Mouse (Mus musculus) thymus, postnatal 4 days (tissue): Measurements from ENCODE around the gene Myl4.

Experiments used
- DNase-seq: peaks from one replicate; pipeline ENCODE4 v3.0.0; 2021

Myl4 gene

DNA sequence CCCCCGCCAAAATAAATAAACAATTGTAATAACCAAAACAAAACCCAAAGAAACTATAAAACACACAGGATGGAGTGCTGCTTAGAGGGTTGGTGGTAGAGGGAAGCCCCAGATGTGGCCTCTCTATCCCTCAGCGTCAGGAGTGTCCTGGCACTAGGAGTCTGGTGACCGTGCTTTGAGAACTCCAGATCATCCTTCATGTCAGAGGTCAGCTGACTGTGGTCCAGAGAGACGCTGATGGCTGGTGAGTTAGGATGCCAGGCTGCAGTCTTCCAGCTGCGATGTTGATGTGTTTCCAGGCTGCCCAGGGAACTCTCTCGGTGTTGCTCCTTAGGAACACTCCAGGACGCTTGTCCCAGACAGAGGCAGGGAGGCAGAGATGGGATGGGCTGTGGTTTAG lies 21.6 kb downstream of the Myl4 start:
- no peak for DNase-seq

DNA sequence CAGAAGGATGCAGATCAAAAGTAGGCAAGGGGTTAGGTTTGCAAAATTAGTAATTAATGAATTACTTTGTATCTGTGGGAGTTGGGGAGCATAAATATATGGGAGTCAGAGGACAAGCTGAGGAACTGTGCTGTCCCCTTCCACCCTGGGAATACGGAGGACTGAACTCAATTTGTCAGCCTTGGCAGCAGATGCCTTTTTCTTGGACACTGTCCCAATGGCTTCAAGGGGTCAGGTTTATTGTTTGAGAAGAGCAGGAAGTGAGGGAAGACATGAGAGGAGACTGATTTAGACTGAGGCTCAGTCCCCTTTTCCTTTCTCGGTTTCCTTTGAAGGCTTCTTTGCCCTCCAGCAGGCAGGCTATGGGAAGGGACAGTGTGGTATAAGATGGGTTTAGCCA lies 22.1 kb downstream of the Myl4 start:
- no peak for DNase-seq

DNA sequence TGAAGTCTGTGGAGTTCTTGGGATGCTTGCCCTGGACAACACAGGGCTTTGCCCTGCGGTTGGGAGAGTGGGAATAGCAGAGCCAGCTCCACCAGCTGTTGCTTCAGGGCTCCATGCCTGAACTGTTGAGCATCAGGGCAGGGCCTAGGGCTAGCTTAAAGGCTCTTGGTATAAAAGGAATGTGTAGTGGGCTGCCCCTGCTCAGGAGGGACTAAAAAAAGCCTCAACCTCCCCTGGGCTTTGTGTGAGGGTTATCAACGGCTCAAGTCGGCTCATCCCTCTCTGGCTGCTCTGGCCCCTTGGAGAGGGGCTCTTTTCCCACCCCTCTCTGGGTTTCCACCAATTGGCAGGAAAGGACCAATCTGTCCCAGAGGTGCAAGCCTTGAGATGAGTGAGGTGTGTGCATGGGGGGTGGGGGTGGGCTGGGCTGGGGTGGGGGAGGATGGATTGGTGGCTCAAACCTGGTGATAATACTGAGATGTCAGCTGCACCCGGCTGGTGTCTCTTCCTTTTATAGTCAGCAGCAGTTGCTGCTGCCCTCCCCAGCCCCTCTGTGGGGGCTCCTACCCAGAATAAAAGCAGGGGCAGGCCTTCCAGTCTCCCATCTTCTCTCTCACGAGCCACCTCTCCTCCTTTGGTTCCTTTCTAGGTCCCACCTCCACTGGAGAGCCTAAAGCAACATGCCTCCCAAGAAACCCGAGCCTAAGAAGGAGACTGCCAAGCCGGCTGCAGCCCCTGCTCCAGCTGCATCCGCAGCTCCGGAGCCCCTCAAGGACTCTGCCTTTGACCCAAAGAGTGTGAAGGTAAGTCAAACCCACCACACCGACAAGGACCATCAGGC lies 26.5 kb downstream of the Myl4 start:
- no peak for DNase-seq

DNA sequence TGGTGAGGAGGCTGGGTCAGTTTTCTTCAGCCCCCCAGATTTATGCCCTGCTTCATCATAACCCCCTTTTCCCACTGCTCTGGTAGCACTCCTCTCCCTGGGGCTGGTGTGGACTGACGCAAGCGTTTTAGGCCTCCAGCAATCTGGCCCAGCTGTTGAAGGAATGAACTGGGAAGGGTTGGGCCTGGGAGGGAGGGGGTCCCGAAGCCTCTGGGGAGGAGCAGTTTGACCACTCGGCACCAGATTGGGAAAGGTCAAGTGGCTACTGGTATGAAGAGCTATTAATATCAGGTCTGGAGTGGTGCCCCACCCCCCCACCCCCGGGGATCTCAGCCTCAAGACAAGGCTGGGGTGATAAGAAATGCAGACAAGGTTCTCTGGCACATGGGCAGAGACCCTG lies 27.6 kb downstream of the Myl4 start:
- DNase-seq, result no peak

DNA sequence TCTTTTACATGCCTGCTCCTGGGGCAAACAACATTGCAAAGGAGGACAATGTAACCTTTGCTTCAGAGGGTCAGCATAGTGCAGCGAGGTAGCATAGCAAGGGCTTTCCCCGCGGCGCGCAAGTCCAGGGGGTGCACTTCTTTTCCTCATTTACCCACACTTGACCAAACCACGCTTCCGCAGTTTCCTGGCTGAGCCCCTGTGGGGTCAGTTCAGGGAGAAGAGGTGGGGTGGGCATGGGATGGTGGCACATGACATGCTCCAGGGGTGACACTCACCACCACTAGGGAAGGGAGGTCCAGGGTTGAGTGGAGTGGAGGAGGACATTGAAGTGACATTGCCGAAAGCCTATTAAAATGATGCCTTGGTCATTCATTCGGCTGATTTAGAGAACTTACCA lies 28.6 kb downstream of the Myl4 start:
- DNase-seq, result no peak

DNA sequence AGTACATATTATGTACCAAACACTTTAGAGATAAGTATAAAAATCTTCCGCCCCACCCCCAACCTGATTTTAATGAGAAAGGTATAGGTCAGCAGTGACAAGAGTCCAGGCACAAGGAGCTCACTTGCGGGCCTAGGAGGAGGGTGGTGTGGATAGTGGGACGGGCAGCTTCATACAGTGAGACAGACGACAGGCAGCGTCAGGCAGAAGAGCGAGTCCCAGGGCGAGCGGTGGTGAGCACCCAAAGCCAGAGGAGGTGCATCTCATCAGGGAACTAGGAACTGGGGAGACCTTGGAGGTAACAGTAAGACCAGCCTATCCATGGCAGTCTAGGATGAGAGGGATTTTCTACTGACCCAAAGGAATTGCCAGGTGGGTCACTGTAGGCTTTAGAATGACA lies 29.1 kb downstream of the Myl4 start:
- DNase-seq, result no peak

DNA sequence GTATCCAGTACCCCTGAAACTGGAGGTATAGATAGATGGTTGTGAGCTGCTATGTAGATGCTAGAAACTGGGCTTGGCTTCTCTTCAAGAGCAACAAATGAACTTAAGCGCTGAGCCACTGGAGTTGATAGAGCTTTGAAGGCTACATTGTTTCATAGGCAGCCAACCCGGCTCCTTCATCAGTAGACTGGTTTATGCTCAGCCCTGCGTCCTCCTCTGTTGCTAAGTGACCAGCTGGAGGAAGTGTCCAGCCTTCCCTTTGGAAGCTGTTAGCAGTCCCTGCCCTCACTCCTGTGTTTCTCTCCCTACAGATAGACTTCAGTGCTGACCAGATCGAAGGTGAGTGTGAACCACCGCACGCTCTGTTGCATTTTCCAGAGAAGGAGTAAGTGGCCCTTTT lies 29.6 kb downstream of the Myl4 start:
- DNase-seq, result no peak

DNA sequence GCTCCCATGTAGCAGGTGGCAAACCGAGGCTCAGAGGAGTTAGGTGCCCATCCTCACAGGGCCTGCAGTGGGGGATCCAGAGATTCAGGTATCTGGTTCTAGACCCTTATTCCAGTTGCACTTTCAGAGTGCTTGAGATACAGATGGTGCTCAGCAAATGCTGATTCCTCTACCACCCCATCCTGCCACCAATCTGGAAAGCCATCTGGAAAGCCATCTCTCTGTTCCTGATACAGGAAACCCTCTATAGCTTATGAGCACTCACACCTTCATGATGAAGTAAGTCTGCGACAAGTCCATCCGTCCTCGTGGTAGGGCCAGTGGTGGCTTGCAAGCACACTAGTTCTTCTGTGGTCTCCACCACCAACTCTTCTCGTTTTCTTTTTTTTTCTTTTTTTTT lies 30.1 kb downstream of the Myl4 start:
- no peak for DNase-seq

DNA sequence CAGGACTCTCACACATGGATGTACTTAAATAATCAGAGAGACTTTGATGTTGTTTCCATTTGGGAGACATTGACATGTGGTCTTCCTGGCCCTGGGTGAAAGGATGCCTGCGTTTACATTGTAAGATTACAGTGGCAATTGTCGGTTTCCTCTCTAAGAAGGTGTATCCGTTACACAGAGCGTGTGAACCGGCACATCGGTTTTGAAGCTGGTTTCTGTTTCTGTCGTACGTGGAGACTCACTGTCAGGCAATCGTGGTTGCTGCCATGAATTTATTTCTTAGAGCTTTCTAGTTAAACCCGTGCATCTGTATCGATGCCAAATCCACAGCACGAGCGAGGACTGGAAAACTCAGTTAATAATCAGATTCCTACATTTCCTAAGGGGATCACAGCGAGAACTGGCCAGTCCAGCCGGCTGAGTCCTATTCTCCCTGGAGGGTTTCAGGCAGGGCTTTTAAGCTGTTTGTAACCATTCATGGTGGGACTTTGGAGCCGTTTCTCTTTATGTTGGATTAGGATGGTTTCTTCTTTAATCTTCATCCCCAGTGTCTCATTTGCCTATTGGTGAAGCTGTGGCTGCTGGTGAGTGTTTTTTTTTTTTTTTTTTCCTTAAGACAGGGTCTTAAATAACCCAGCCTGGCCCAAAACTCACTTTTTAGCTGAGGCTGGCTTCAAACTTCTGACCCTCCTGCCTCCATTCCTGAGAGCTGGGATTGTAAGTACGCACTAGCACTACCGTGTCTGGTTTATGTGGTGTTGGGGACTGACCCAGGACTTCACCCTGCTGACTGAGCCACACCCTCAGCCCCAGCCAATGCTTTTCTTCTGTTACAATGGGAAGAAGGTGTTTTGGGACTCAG lies 31.2 kb downstream of the Myl4 start:
- DNase-seq, result peak; percentile 50

DNA sequence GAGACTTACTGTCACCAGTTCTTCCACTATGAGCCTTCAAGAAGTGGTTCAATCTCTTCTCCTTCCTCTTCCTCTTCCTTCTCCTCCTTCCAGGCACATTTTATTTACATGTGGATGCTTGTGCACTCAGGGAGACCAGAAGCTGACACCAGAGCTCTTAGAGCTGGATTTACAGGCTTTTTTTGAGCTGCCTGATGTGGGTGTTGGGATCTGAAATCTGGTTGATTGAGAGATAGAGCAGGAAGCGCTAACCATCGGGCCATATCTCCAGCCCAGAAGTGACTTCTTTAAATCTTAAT lies 31.8 kb downstream of the Myl4 start:
- DNase-seq, result no peak

DNA sequence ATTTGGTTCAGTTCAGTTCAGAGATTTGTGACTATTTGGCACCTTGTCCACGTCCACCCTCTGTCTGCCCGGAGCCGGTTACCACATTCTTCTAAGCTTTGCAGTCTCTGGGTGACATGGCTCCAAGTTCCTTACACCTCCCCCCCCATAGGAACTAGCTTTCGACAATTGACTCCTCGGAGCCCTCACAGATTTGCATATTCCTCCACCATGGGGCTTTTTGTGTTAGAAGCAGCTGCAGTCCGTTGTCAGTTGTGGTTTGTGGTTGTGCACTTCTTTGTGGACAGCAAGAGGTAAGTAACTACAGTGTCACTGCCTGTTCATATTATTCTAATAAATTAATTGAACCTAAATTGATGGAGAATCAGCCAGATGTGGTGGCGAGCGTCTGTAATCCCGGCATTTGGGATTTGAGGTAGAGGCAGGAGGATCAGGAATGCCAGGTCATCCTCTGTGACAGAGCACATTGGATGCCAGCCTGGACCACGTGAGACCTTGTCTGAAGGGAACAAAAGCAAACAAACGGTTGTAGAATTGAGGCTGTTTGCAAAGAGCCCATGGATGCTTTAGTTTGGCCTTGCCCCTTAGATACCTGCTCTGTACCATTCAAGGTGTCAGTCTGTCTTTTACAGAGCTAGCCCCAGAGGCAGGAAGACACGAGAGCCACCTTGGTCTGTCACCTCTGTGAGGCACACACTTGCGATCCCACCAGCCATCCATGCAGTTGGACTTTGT lies 32.3 kb downstream of the Myl4 start:
- no peak for DNase-seq

DNA sequence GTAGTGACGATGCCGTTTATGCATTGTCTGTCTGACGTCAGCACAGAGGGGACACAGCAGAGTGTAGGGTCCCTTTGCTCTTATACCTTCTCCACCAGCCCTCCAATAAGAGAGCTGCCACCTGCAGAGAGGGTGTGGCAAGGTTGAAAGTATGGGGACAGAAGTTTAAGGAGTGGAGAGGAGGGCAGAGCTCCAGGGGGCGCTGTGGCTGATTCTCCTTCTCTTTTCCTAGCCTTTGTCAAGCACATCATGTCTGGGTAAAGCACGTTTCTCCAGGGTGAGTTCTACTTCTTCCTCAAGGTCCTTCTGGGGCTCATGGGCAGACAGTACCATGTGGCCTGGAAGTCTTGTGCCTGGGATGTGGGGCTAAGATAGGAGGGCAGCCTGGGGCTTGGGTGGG lies 35.0 kb downstream of the Myl4 start:
- peak; percentile 38 for DNase-seq

DNA sequence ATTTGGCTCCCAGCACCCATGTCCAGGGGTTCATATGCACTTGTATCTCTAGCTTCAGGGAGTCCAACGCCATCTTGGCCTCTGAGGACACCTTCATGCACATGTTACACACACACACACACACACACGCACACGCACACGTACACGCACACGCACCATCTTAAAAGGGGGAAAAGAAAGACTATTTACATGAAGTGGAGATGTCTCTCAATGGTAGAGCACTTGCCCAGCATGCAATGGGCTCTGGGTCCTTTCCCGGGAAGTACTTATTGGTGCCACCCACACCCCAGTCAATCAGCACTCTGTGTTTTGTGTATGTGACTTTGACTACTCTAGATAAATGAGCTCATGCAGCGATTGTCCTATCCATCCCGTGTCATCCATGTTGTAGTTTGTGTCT lies 37.4 kb downstream of the Myl4 start:
- DNase-seq, result no peak

DNA sequence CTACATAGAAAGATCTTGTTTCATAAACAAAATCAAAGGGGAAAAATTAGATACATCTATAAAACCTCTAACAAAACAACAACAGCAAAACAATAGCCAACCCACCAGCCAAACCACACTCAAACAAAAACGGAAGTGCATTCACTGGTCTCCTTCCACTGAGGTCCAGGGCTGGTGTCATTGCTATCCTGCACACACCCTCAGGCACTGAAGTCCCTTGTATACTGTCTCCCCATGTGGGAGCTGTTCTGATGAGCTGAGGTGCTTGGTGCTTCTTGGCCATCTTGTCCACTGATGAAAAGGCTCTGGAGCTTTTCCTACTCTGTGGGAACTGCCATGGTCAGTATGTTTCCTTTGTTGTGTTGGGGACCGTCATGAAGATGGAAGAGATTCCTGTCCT lies 38.0 kb downstream of the Myl4 start:
- no peak for DNase-seq

DNA sequence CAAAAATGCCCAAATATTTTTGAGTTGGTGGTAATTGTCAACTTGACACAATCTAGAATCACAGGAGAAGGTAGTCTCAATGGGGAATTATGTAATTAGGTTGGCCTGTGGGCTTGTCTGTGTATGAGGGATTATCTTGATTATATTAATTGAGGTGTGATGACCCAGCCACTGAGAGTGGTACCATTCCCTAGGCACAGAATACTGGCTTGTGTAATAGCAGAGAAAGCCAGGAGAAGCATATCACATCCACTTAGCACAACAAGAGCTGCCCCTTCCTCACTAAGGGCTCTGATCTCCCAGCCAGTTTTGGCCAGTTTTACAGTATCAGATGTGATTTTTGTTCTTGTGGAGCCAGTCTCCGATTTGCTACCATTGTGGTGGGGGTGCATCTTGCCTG lies 39.1 kb downstream of the Myl4 start:
- no peak for DNase-seq

DNA sequence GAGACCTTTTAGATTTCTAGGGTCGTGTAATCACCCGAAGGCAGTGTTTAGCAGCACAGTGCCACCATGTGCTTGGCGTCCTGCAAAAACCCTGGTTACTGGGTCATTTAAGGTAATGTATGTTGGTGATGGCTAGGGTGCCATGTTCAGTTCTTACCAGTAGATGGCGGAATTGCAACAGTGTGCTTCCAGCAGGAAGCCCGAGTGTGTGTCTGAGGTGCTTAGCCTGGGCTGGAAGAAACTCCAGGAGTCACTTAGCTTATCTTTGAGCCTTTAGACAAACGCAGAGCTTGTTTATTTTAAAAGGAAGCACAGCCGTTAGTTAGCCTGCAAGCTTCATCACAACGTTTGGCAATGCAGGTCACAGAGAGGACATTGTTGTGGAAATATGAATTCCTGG lies 39.7 kb downstream of the Myl4 start:
- peak; percentile 80 for DNase-seq

DNA sequence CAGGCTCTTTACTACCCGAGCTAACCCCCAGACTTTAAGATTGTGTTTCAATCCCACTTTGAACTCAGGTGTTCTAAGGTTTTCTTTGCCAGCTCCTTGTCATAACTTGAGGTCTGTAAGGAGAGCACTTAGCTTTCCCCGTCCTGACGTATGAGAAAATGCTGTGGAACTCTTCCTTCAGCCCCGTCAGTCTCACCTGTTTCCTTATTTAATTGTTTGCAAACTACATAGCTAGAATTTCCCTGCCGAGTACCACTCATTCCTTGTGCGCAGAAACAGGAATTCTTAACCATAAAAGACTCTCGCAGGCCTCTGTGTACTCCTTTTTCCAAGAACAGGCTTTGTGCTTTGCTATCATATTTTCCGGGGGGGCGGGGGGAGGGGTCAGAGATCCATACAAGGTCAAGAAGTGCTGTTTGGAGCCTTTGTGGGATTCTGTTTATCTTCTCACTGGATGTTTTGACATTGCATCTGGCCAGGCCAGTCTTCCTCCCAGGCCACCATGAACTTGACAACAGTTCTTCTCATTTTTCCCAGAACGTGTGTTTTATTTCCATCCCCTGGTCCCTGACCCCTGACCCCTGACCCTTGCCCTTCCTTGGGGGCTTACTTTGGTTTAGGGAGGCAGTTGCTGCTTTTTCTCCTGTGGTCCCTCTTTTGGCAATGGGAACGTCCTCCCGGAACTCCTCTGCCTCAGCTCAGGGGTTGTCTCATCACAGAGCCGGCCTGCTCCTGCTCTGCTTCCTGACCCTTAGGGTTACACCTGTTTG lies 41.8 kb downstream of the Myl4 start:
- DNase-seq, result no peak

DNA sequence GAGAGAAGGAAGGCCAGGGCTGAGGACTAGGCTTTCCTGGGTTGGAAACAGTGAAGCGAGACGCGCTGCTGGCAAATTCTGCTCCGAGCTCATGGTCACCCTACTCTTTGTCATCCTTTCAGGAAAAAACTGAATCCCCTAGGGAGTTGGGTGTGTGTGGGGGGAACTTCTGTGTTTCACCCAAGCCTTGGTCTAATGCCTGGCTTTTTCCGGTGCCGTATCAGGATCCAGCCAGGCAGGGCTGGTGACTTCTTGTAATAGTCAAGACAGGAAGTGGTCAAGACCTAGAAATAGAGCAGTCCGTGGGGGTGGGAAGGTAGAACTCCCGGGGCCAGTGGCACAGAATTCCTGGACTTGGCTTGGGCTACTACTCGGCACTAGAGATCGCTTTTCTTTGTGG lies 45.9 kb downstream of the Myl4 start:
- DNase-seq, result no peak

DNA sequence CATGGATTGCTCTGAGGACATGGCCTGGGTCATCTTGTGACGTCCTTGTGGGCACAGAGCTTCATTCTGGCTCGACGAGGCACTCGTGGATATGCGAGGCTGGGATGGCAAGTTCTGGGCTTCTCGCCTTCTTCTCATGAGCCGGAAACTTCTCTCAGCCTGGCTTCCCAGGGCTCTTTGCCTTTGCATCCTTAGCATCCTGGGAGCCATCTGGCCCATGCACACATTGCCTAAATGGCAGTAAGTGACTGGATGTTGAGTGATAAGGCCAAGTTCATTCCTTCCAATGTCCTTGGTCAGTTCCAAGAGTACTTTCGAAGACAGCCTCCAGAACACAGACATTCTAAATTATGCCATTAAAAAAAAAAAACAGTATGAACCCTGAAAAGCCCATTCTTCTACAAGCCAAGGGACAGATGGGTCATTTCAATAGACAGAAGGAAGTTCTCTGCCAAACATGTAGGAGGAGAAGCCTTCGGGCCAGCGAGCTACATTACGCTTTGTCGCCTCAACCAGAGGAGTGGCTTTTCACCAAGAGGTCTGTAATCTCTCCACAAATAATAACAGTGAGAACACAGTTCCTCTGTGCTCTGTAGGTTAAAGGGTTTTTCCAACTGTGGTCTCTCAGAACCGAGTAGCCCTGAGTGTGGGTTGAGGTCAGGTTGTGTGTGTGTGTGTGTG lies 48.9 kb downstream of the Myl4 start:
- DNase-seq, result no peak

DNA sequence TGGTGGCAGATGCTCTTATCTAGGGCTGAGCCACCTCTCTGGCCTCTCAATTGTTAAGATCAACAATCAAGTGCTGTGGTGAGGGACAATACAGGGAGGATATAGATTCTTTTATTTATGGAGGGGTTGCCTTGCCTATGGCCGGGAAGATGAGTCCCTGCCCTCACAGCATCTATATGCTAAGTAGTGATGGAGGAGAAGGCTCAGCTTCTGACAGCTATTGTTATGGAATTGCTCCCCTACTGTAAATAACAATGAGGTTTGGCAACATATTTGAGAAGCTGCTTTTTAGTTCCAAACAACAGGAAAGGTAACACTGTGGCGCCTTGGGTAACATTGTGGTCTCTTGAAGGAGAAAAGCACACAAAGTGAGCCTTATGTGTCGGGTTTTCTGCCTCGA lies 50.2 kb downstream of the Myl4 start:
- no peak for DNase-seq

DNA sequence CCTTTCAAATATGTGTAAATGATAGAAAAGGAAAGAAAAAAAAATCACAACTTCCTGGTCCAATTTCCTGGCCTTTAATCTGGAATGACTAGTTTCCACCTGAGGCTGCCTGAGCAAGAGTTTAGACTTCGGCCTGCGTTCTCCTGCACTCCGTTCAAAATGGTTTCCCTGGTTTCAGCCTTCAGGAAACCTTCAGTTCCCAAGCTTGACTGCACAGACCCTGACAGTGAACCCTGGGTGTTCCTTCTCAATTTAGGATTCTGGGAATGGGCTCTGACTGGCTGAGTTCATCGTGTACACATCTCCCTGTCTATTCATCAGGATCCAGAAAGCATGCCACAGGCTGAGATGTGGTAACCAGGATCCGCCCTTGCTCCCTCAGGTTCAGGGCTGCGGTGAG lies 53.7 kb downstream of the Myl4 start:
- DNase-seq, result no peak

DNA sequence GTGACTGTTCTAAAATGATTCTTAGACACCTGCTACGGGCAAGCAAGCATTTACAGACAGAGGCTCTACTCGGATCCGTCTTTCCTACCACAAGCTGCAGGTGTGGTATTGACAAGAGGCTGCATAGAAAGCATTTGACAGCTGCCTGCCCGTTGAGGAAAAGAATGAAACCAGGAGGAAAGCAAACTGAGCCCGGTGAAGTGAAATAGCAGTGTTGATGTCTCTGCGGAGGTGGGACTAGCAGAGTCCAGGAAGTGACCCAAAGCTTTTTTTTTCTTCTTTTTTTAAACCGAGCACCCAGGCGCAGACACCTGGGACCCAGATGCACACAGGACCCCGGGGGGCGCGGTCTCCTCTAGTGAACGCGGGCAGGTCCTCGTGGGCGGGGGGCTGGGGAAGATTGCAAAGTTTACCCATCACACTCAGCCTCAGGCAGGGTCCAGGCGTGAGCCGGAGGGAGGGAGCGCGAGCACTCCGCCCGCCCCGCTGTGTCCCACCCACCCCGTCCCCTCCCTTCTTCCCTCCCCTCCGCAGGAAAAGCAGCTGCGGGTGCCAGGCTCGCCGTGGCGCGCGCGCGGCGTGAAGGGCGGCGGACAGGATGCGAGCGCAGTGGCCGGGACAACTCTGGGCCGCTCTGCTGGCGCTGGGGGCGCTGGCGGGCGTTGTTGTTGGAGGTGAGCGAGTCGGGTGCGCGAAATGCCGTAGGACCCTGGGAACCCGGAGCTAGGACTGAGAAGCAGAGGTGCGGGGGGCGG lies 57.2 kb downstream of the Myl4 start, which contains the start of gene Itgb3:
Gene Itgb3 (plus strand): TSS at position 510 of the 755 bp plus-strand sequence.
- DNase-seq, result peak; percentile 83
